In the genomic region with DNA sequence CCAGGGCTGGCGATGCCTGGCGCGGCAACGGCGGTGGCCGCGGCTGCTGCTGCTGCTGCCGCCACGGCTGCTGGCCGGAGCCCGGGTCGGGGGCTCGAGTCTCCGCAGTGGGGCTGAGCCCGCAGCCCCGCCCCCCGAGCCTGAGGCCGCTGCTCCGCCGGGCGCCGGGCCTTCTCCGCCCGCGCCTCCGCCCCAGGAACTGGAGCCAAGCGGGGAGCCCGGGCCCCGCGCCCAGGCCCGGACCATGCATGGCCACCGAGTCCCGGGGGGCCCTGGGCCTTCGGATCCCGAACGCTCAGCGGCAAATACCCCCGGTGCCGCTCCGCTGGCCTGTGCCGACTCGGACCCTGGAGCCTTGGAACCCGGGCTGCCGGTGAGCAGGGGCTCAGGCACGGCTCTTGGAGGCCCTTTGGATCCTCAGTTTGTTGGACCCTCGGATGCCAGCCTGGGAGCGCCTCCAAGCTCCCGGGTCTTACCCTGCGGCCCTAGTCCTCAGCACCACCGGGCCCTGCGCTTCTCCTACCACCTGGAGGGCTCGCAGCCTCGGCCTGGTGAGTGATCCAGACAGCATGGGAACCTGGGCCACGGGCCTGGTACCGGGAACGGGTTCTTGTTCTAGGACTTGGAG, we compare ENCODE assay signal across 8 mouse cellular contexts. TPM values are rescaled to one million over a fixed set of nuclear protein-coding genes. Genes with fewer than 3 reads are reported as not detected.
A peak's percentile ranks its signal among the peaks of the same experiment; 100 is the strongest.
DNase-seq lines count a peak whose midpoint lies in the region; ATAC-seq and TF ChIP-seq lines count a peak whose summit lies in the region.

No protein-coding gene starts in this region.

- H3K9me3 ChIP-seq in embryonic facial prominence, embryonic 13.5 days: no peaks in the 10 kb centered on the region
- H3K9me3 ChIP-seq in heart, embryonic 16.5 days (replicated peaks; ENCODE audit: control insufficient read depth, low read length): no peaks in the 10 kb centered on the region
- no peaks in the 10 kb centered on the region for H3K9me3 ChIP-seq in kidney, postnatal 0 days (replicated peaks; ENCODE audit: low read length)
- H3K9me3 ChIP-seq in midbrain, embryonic 10.5 days (replicated peaks): peaks cover 10% of the 10 kb centered on the region; the same call in 1 of the 2 replicates

- peak overlapping the region; percentile 68 for H3K4me2 ChIP-seq in embryonic facial prominence, embryonic 13.5 days
- peak overlapping the region; percentile 63 for H3K4me2 ChIP-seq in heart, embryonic 16.5 days (ENCODE audit: low read depth, low read length)
- peak overlapping the region; percentile 65 for H3K4me2 ChIP-seq in kidney, postnatal 0 days (ENCODE audit: low read length)

- no peak for TF ChIP-seq CTCF in left cerebral cortex, adult 2 months (IDR thresholded peaks at IDR 0.05)
- no peak for TF ChIP-seq CTCF in kidney, postnatal 0 days (IDR thresholded peaks at IDR 0.05; ENCODE audit: low read depth)

- peak overlapping the region; percentile 62 for H3K4me3 ChIP-seq in left cerebral cortex, adult 2 months
- H3K4me3 ChIP-seq in embryonic facial prominence, embryonic 13.5 days: peak overlapping the region; percentile 65
- H3K4me3 ChIP-seq in heart, embryonic 16.5 days (ENCODE audit: low read length): peak overlapping the region; percentile 62
- H3K4me3 ChIP-seq in kidney, postnatal 0 days (replicated peaks; ENCODE audit: low read depth, low read length): peak overlapping the region; percentile 62
- peak overlapping the region; percentile 76 for H3K4me3 ChIP-seq in midbrain, embryonic 10.5 days

- H3K27me3 ChIP-seq in embryonic facial prominence, embryonic 13.5 days: no peaks in the 10 kb centered on the region
- H3K27me3 ChIP-seq in heart, embryonic 16.5 days (ENCODE audit: control insufficient read depth, insufficient read depth, low read length): no peaks in the 10 kb centered on the region
- H3K27me3 ChIP-seq in kidney, postnatal 0 days (ENCODE audit: insufficient read depth, low read length): no peaks in the 10 kb centered on the region
- peaks cover 52% of the 10 kb centered on the region; the same call in 1 of the 2 replicates for H3K27me3 ChIP-seq in midbrain, embryonic 10.5 days (ENCODE audit: low read depth, poor library complexity, severe bottlenecking)

- intact Hi-C loops in left cerebral cortex, adult 2 months (cut with DNase I): loop anchor here (2.0 to 5.0 kb wide), 2 partner anchors 31 to 40 kb away; a partner anchor contains a TSS

- H3K36me3 ChIP-seq in embryonic facial prominence, embryonic 13.5 days: no peaks in the 10 kb centered on the region
- no peaks in the 10 kb centered on the region for H3K36me3 ChIP-seq in heart, embryonic 16.5 days (ENCODE audit: control insufficient read depth, insufficient read depth)
- H3K36me3 ChIP-seq in kidney, postnatal 0 days (ENCODE audit: insufficient read depth, low read length): no peaks in the 10 kb centered on the region
- 0 out of 2 replicates have a peak, but pooled peaks cover 3% of the 10 kb centered on the region for H3K36me3 ChIP-seq in midbrain, embryonic 10.5 days

- H3K9ac ChIP-seq in embryonic facial prominence, embryonic 13.5 days: peak overlapping the region; percentile 89
- peak overlapping the region; percentile 75 for H3K9ac ChIP-seq in heart, embryonic 16.5 days (ENCODE audit: low read length)
- H3K9ac ChIP-seq in kidney, postnatal 0 days (ENCODE audit: low read depth, low read length): peak overlapping the region; percentile 78

- 28% methylated on average over 30 of the region's 56 CpGs for WGBS in embryonic facial prominence, embryonic 13.5 days
- WGBS in heart, embryonic 16.5 days: 14% methylated on average over 39 of the region's 56 CpGs
- WGBS in kidney, postnatal 0 days: 25% methylated on average over 44 of the region's 56 CpGs
- 28% methylated on average over 56 of the region's 56 CpGs for WGBS in midbrain, embryonic 10.5 days

- peak overlapping the region; percentile 75 for H3K27ac ChIP-seq in left cerebral cortex, adult 2 months
- peak overlapping the region; percentile 90 for H3K27ac ChIP-seq in embryonic facial prominence, embryonic 13.5 days
- H3K27ac ChIP-seq in heart, embryonic 16.5 days (ENCODE audit: low read length): peak overlapping the region; percentile 80
- peak overlapping the region; percentile 85 for H3K27ac ChIP-seq in kidney, postnatal 0 days
- peak overlapping the region; percentile 93 for H3K27ac ChIP-seq in midbrain, embryonic 10.5 days (replicated peaks)

- peak; percentile 53 for ATAC-seq in embryonic facial prominence, embryonic 13.5 days (ENCODE audit: insufficient number of reproducible peaks, insufficient read depth, low FRiP score, low TSS enrichment, low read depth)
- ATAC-seq in heart, embryonic 16.5 days (replicated peaks; ENCODE audit: extremely low read depth, insufficient read depth, low FRiP score): peak; percentile 30
- ATAC-seq in kidney, postnatal 0 days (replicated peaks; ENCODE audit: low FRiP score, low read depth): peak; percentile 51

- DNase-seq in left cerebral cortex, adult 2 months (ENCODE audit: extremely low spot score in 1 of 2, low spot score in 2 of 2): peak in 1 of 2 experiments; percentile 28
- no peak for DNase-seq in left cerebral cortex, adult 9 months (ENCODE audit: low spot score in 2 of 2)
- DNase-seq in adrenal gland, postnatal 14 days: peak; percentile 55
- DNase-seq in kidney, postnatal 0 days (ENCODE audit: low spot score): peak; percentile 3
- DNase-seq in midbrain, embryonic 10.5 days (ENCODE audit: low spot score): peak; percentile 48
- peak; percentile 19 for DNase-seq in urinary bladder, postnatal 25 days (ENCODE audit: low spot score)

- H3K4me1 ChIP-seq in embryonic facial prominence, embryonic 13.5 days: peaks cover 19% of the 10 kb centered on the region; the same call in 1 of the 2 replicates
- H3K4me1 ChIP-seq in heart, embryonic 16.5 days (ENCODE audit: control insufficient read depth, insufficient read depth, low read length): peaks cover 7% of the 10 kb centered on the region; the same call in 1 of the 2 replicates
- no peaks in the 10 kb centered on the region for H3K4me1 ChIP-seq in kidney, postnatal 0 days (replicated peaks; ENCODE audit: insufficient read depth, low read length)
- peaks cover 26% of the 10 kb centered on the region for H3K4me1 ChIP-seq in midbrain, embryonic 10.5 days

RNA-seq across cellular contexts. Expression of a gene that starts 1.6 kb away (rescaled TPM):
- total RNA-seq in left cerebral cortex, adult 2 months (2021): 10 to 100 TPM; 18.7 to 22.7 TPM
- total RNA-seq in adrenal gland, postnatal 14 days (2021): 25.6 TPM in 2 replicates
- polyA plus RNA-seq in embryonic facial prominence, embryonic 13.5 days (2015; fragmentation: Nextera tagmentation; extraction: Ambion mirVana): 14.9 and 15.9 TPM in 2 replicates
- 5.6 and 8.3 TPM in 2 replicates for polyA plus RNA-seq in heart, embryonic 16.5 days (2015; fragmentation: Nextera tagmentation; extraction: Ambion mirVana)
- 8.7 and 9.7 TPM in 2 replicates for polyA plus RNA-seq in kidney, postnatal 0 days (2015; fragmentation: Nextera tagmentation; extraction: Ambion mirVana)
- 8.4 and 8.5 TPM in 2 replicates for polyA plus RNA-seq in midbrain, embryonic 10.5 days (2016; fragmentation: Nextera tagmentation; extraction: Ambion mirVana)

RNA-seq across cellular contexts. Expression of a gene that starts 30.4 kb away (rescaled TPM):
- total RNA-seq in left cerebral cortex, adult 2 months (2021): 100 to 1,000 TPM; 182 to 201 TPM
- total RNA-seq in adrenal gland, postnatal 14 days (2021): 58.7 and 59.9 TPM in 2 replicates
- 31.3 and 31.6 TPM in 2 replicates for polyA plus RNA-seq in embryonic facial prominence, embryonic 13.5 days (2015; fragmentation: Nextera tagmentation; extraction: Ambion mirVana)
- polyA plus RNA-seq in heart, embryonic 16.5 days (2015; fragmentation: Nextera tagmentation; extraction: Ambion mirVana): 19.0 and 21.4 TPM in 2 replicates
- polyA plus RNA-seq in kidney, postnatal 0 days (2015; fragmentation: Nextera tagmentation; extraction: Ambion mirVana): 22.0 and 22.1 TPM in 2 replicates
- polyA plus RNA-seq in midbrain, embryonic 10.5 days (2016; fragmentation: Nextera tagmentation; extraction: Ambion mirVana): 39.9 and 46.3 TPM in 2 replicates

RNA-seq across cellular contexts. Expression of a gene that starts 48.8 kb away (rescaled TPM):
- 10 to 100 TPM; 71.9 to 79.8 TPM for total RNA-seq in left cerebral cortex, adult 2 months (2021)
- total RNA-seq in adrenal gland, postnatal 14 days (2021): 32.9 and 33.6 TPM in 2 replicates
- polyA plus RNA-seq in embryonic facial prominence, embryonic 13.5 days (2015; fragmentation: Nextera tagmentation; extraction: Ambion mirVana): 35.9 and 42.4 TPM in 2 replicates
- polyA plus RNA-seq in heart, embryonic 16.5 days (2015; fragmentation: Nextera tagmentation; extraction: Ambion mirVana): 16.4 and 17.5 TPM in 2 replicates
- polyA plus RNA-seq in kidney, postnatal 0 days (2015; fragmentation: Nextera tagmentation; extraction: Ambion mirVana): 30.8 and 33.7 TPM in 2 replicates
- 50.5 and 60.9 TPM in 2 replicates for polyA plus RNA-seq in midbrain, embryonic 10.5 days (2016; fragmentation: Nextera tagmentation; extraction: Ambion mirVana)

Comparison
In these comparisons a context has a peak if more than half of its experiments do, and no peak if none do; other contexts are left out.
1. DNase-seq: peak in adrenal gland, postnatal 14 days (single experiment), kidney, postnatal 0 days (single experiment), midbrain, embryonic 10.5 days (single experiment) and urinary bladder, postnatal 25 days (single experiment); none in left cerebral cortex, adult 9 months (0 of 2).
2. Peak in every context shown above with its lines, with median percentiles within 50 percentile points of each other: H3K27ac ChIP-seq, H3K4me3 ChIP-seq, ATAC-seq, H3K4me2 ChIP-seq and H3K9ac ChIP-seq.